Mouse (Mus musculus): ENCODE measurements around the gene Tbx10.
A peak's percentile ranks its signal among the peaks of the same experiment; 100 is the strongest.

The Tbx10 gene

GRCm38 (mm10) chr19:3975866-3976265, 16.7 kb upstream of the Tbx10 start:
- DNase-seq (ENCODE audit: low spot score): no peak

- DNase-seq (ENCODE audit: low spot score): peak; percentile 95
Measured at GRCm38 (mm10) chr19:3980309-3980708, 12.2 kb upstream of the Tbx10 start.

GRCm38 (mm10) chr19:3980917-3981316, 11.6 kb upstream of the Tbx10 start:
- no peak for DNase-seq (ENCODE audit: low spot score)

- no peak for DNase-seq (ENCODE audit: low spot score)
Measured at GRCm38 (mm10) chr19:3983527-3984200, 8.9 kb upstream of the Tbx10 start.

- peak; percentile 74 for DNase-seq (ENCODE audit: low spot score)
Measured at GRCm38 (mm10) chr19:3985261-3985681, 7.3 kb upstream of the Tbx10 start.

GRCm38 (mm10) chr19:3986334-3986733, 6.2 kb upstream of the Tbx10 start, which contains the start of gene Acy3:
Gene Acy3, plus strand, starts transcription at chr19:3986570.
- DNase-seq (ENCODE audit: low spot score): peak; percentile 54

GRCm38 (mm10) chr19:3988066-3988465, 4.5 kb upstream of the Tbx10 start:
- DNase-seq (ENCODE audit: low spot score): no peak

- DNase-seq (ENCODE audit: low spot score): peak; percentile 33
Measured at GRCm38 (mm10) chr19:3988750-3989149, 3.8 kb upstream of the Tbx10 start.

GRCm38 (mm10) chr19:3990804-3991203, 1.7 kb upstream of the Tbx10 start:
- DNase-seq (ENCODE audit: low spot score): no peak

- no peak for DNase-seq (ENCODE audit: low spot score)
Measured at GRCm38 (mm10) chr19:3991562-3991961, 990 bp upstream of the Tbx10 start.

- DNase-seq (ENCODE audit: low spot score): no peak
Measured at GRCm38 (mm10) chr19:3991966-3992365, 586 bp upstream of the Tbx10 start.

GRCm38 (mm10) chr19:3994932-3995331, 2.4 kb downstream of the Tbx10 start:
- no peak for DNase-seq (ENCODE audit: low spot score)

GRCm38 (mm10) chr19:3995505-3995904, 3.0 kb downstream of the Tbx10 start:
- DNase-seq (ENCODE audit: low spot score): no peak

- no peak for DNase-seq (ENCODE audit: low spot score)
Measured at GRCm38 (mm10) chr19:3996106-3996505, 3.6 kb downstream of the Tbx10 start.

- no peak for DNase-seq (ENCODE audit: low spot score)
Measured at GRCm38 (mm10) chr19:3996747-3997146, 4.2 kb downstream of the Tbx10 start.

- DNase-seq (ENCODE audit: low spot score): no peak
Measured at GRCm38 (mm10) chr19:3997231-3997630, 4.7 kb downstream of the Tbx10 start.

GRCm38 (mm10) chr19:3998335-3998734, 5.8 kb downstream of the Tbx10 start:
- DNase-seq (ENCODE audit: low spot score): no peak

- DNase-seq (ENCODE audit: low spot score): no peak
Measured at GRCm38 (mm10) chr19:3999121-3999730, 6.7 kb downstream of the Tbx10 start.

- DNase-seq (ENCODE audit: low spot score): peak; percentile 98
Measured at GRCm38 (mm10) chr19:4000119-4000900, 7.8 kb downstream of the Tbx10 start, which contains the start of the genes Nudt8 and Gm49405. Gene Nudt8, plus strand, starts transcription at chr19:4000580. Gene Gm49405, plus strand, starts transcription at chr19:4000626.

GRCm38 (mm10) chr19:4000949-4001525, 8.5 kb downstream of the Tbx10 start:
- no peak for DNase-seq (ENCODE audit: low spot score)

GRCm38 (mm10) chr19:4001752-4002151, 9.2 kb downstream of the Tbx10 start:
- no peak for DNase-seq (ENCODE audit: low spot score)

- no peak for DNase-seq (ENCODE audit: low spot score)
Measured at GRCm38 (mm10) chr19:4003112-4003511, 10.6 kb downstream of the Tbx10 start, which contains the start of gene Doc2g. Gene Doc2g, plus strand, starts transcription at chr19:4003313.

Measured in retina, embryonic 14.5 days (tissue).